Mouse (Mus musculus): ENCODE measurements around the gene Tnf. TPM values are rescaled to one million over a fixed set of nuclear protein-coding genes. Genes with fewer than 3 reads are reported as not detected.

The Tnf gene
- total RNA-seq, 1 experiment: 0.22 TPM

DNA sequence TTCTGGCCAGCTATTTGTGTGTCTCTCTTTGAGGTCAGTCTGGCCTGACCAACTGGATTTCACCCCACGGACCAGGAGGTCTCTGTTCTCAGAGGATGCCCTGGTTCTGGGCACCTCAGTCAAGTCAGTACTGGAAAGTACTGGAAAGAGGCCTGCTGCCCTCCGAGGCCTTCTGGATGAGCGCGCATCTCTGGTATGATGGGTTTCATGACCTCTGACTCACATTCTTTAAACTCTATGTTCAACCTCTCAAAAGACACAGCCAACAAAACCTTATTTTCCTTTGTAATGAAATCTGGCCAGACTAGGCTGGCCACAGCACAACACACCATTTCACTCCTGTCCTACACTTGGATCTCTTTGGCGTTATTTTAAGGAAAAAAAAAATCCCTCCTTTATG is 23.6 kb upstream of the Tnf start:
- Histone ChIP-seq H3K9me3 (ENCODE audit: control insufficient read depth, insufficient read depth, low read depth, low read length) (no peaks in the 10 kb centered on the region), H3K4me3 (ENCODE audit: insufficient read depth in 1 of 2, low read depth in 1 of 2, low read length in 2 of 2, poor library complexity in 1 of 2, severe bottlenecking in 1 of 2) (no peak overlapping the region), H3K4me1 (ENCODE audit: control insufficient read depth in 2 of 2, insufficient read depth in 2 of 2, low read length in 2 of 2, poor library complexity in 1 of 2) (peaks cover 0 to 3% of the 10 kb centered on the region in 2 experiments; a peak in 1 of 4 replicates), H3K27ac (ENCODE audit: insufficient read depth, low read depth, low read length, poor library complexity, severe bottlenecking) (no peak overlapping the region), H3K9ac (ENCODE audit: insufficient read depth, low read depth, low read length, poor library complexity, severe bottlenecking) (no peak overlapping the region), H3K36me3 (ENCODE audit: control insufficient read depth, insufficient read depth, low read length, poor library complexity, severe bottlenecking) (peaks cover 14% of the 10 kb centered on the region)
- no peak for TF ChIP-seq HCFC1 (IDR thresholded peaks at IDR 0.05; ENCODE audit: borderline replicate concordance, insufficient read depth, low read length)
- TF ChIP-seq ZC3H11A (IDR thresholded peaks at IDR 0.05; ENCODE audit: borderline replicate concordance, low read depth, low read length): no peak
- no peak for TF ChIP-seq MAFK (IDR thresholded peaks at IDR 0.05; ENCODE audit: insufficient read depth, low read depth, low read length)
- no peak for TF ChIP-seq CHD2 (IDR thresholded peaks at IDR 0.05; ENCODE audit: low read depth, low read length)
- no peak for TF ChIP-seq ZNF384 (IDR thresholded peaks at IDR 0.05; ENCODE audit: low read depth, low read length)
- in situ Hi-C loops (cut with MboI; ENCODE audit: low sequenced_read_pairs in 2 of 2, unreplicated experiment in 2 of 2): no loop called here
- DNase-seq (ENCODE audit: low read depth, low spot score): no peak

DNA sequence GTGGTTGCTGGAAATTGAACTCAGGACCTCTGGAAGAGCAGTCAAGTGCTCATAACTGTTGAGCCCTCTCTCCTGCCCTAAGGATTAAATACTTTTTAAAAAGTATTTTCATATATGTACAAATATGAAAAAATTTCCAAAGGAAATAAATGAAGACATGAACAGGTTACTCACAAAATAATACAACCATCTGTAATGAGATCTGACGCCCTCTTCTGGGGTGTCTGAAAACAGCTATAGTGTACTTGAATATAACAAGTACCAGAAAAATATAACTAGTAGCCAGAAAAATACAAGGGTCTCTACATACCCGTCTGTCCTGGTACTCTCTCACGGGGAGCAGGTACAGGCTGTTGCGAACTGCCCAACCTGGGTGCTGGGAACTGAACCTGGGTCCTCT is 22.8 kb upstream of the Tnf start:
- Histone ChIP-seq H3K9me3 (ENCODE audit: control insufficient read depth, insufficient read depth, low read depth, low read length) (no peaks in the 10 kb centered on the region), H3K27ac (ENCODE audit: insufficient read depth, low read depth, low read length, poor library complexity, severe bottlenecking) (no peak overlapping the region), H3K9ac (ENCODE audit: insufficient read depth, low read depth, low read length, poor library complexity, severe bottlenecking) (no peak overlapping the region), H3K4me3 (ENCODE audit: insufficient read depth in 1 of 2, low read depth in 1 of 2, low read length in 2 of 2, poor library complexity in 1 of 2, severe bottlenecking in 1 of 2) (no peak overlapping the region), H3K4me1 (ENCODE audit: control insufficient read depth in 2 of 2, insufficient read depth in 2 of 2, low read length in 2 of 2, poor library complexity in 1 of 2) (peaks cover 0 to 6% of the 10 kb centered on the region in 2 experiments; a peak in 1 of 4 replicates), H3K36me3 (ENCODE audit: control insufficient read depth, insufficient read depth, low read length, poor library complexity, severe bottlenecking) (peaks cover 9% of the 10 kb centered on the region)
- no peak for DNase-seq (ENCODE audit: low read depth, low spot score)
- TF ChIP-seq ZC3H11A (IDR thresholded peaks at IDR 0.05; ENCODE audit: borderline replicate concordance, low read depth, low read length) (no peak), ZNF384 (IDR thresholded peaks at IDR 0.05; ENCODE audit: low read depth, low read length) (no peak), CHD2 (IDR thresholded peaks at IDR 0.05; ENCODE audit: low read depth, low read length) (no peak)
- in situ Hi-C loops (cut with MboI; ENCODE audit: low sequenced_read_pairs in 2 of 2, unreplicated experiment in 2 of 2): no loop called here

- Histone ChIP-seq H3K9ac (ENCODE audit: insufficient read depth, low read depth, low read length, poor library complexity, severe bottlenecking) (no peak overlapping the region), H3K4me1 (ENCODE audit: control insufficient read depth in 2 of 2, insufficient read depth in 2 of 2, low read length in 2 of 2, poor library complexity in 1 of 2) (peaks cover 3 to 10% of the 10 kb centered on the region in 2 experiments; a peak in 2 of 4 replicates), H3K4me3 (ENCODE audit: insufficient read depth in 1 of 2, low read depth in 1 of 2, low read length in 2 of 2, poor library complexity in 1 of 2, severe bottlenecking in 1 of 2) (no peak overlapping the region), H3K27ac (ENCODE audit: insufficient read depth, low read depth, low read length, poor library complexity, severe bottlenecking) (no peak overlapping the region), H3K9me3 (ENCODE audit: control insufficient read depth, insufficient read depth, low read depth, low read length) (no peaks in the 10 kb centered on the region), H3K36me3 (ENCODE audit: control insufficient read depth, insufficient read depth, low read length, poor library complexity, severe bottlenecking) (0 out of 2 replicates have a peak, but pooled peaks cover 2% of the 10 kb centered on the region)
- TF ChIP-seq ZC3H11A (IDR thresholded peaks at IDR 0.05; ENCODE audit: borderline replicate concordance, low read depth, low read length) (no peak), CHD2 (IDR thresholded peaks at IDR 0.05; ENCODE audit: low read depth, low read length) (no peak), MAFK (IDR thresholded peaks at IDR 0.05; ENCODE audit: insufficient read depth, low read depth, low read length) (no peak), ZNF384 (IDR thresholded peaks at IDR 0.05; ENCODE audit: low read depth, low read length) (no peak), HCFC1 (IDR thresholded peaks at IDR 0.05; ENCODE audit: borderline replicate concordance, insufficient read depth, low read length) (no peak)
- DNase-seq (ENCODE audit: low read depth, low spot score): no peak
- in situ Hi-C loops (cut with MboI; ENCODE audit: low sequenced_read_pairs in 2 of 2, unreplicated experiment in 2 of 2): no loop called here
Measured at GRCm38 (mm10) chr17:35222299-35222698, 20.5 kb upstream of the Tnf start.

- in situ Hi-C loops (cut with MboI; ENCODE audit: low sequenced_read_pairs in 2 of 2, unreplicated experiment in 2 of 2): no loop called here
- no peaks in the 10 kb centered on the region for H3K9me3 ChIP-seq (ENCODE audit: control insufficient read depth, insufficient read depth, low read depth, low read length)
- TF ChIP-seq CHD2 (IDR thresholded peaks at IDR 0.05; ENCODE audit: low read depth, low read length) (no peak), HCFC1 (IDR thresholded peaks at IDR 0.05; ENCODE audit: borderline replicate concordance, insufficient read depth, low read length) (no peak), ZC3H11A (IDR thresholded peaks at IDR 0.05; ENCODE audit: borderline replicate concordance, low read depth, low read length) (no peak), MAFK (IDR thresholded peaks at IDR 0.05; ENCODE audit: insufficient read depth, low read depth, low read length) (no peak), ZNF384 (IDR thresholded peaks at IDR 0.05; ENCODE audit: low read depth, low read length) (no peak)
- H3K4me3 ChIP-seq (ENCODE audit: insufficient read depth in 1 of 2, low read depth in 1 of 2, low read length in 2 of 2, poor library complexity in 1 of 2, severe bottlenecking in 1 of 2): peak within 1 kb of the TSS; percentile 32 to 61
- 0 out of 2 replicates have a peak, but pooled peaks cover 2% of the 10 kb centered on the region for H3K36me3 ChIP-seq (ENCODE audit: control insufficient read depth, insufficient read depth, low read length, poor library complexity, severe bottlenecking)
- peaks cover 3 to 10% of the 10 kb centered on the region in 2 experiments; a peak in 2 of 4 replicates for H3K4me1 ChIP-seq (ENCODE audit: control insufficient read depth in 2 of 2, insufficient read depth in 2 of 2, low read length in 2 of 2, poor library complexity in 1 of 2)
- peak within 1 kb of the TSS; percentile 80 for H3K9ac ChIP-seq (ENCODE audit: insufficient read depth, low read depth, low read length, poor library complexity, severe bottlenecking)
- DNase-seq (ENCODE audit: low read depth, low spot score): no peak
- 0 out of 2 replicates have a peak within 1 kb of the TSS, but pooled peaks have one; percentile 20 for H3K27ac ChIP-seq (ENCODE audit: insufficient read depth, low read depth, low read length, poor library complexity, severe bottlenecking)
Measured at GRCm38 (mm10) chr17:35220156-35220952, 18.5 kb upstream of the Tnf start, which contains the start of gene Gm16181. Gene Gm16181, plus strand, starts transcription at chr17:35220834.
